Mouse (Mus musculus): ENCODE measurements around the gene Utp14b. TPM values are rescaled to one million over a fixed set of nuclear protein-coding genes. Genes with fewer than 3 reads are reported as not detected.

Gene Utp14b
- polyA plus RNA-seq, 1 experiment from 2014 or later: 2.8 TPM

DNA sequence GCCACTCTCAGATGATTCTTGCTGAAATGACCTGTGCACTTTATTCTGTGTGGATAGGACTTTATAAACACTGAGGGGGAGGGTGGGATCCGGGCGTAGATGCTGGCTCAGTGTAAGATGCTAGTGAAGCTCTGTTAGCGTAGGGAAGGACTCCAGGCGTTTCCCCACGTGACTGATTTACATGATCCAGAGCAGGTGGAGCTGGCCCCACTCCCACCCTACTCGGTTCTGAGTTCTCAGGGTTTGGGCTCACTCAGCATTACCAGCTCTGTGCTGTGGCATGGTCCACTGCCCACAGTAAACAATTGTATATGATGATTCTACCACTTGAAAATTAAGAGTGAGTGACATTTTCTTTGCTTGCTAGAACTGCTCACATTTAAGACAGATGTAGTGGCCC is 40.3 kb downstream of the Utp14b start:
- Histone ChIP-seq H3K4me1 (replicated peaks; ENCODE audit: control insufficient read depth, insufficient read depth, low read length) (no peaks in the 10 kb centered on the region), H3K9ac (ENCODE audit: low read depth, low read length) (no peak overlapping the region), H3K4me2 (no peak overlapping the region), H3K36me3 (ENCODE audit: control insufficient read depth, insufficient read depth, low read length) (peaks cover 21% of the 10 kb centered on the region), H3K4me3 (ENCODE audit: low read depth, low read length) (no peak overlapping the region), H3K9me3 (ENCODE audit: control insufficient read depth, low read length) (no peaks in the 10 kb centered on the region), H3K27ac (ENCODE audit: low read depth, low read length) (no peak overlapping the region), H3K27me3 (replicated peaks; ENCODE audit: control insufficient read depth, insufficient read depth, low read length) (no peaks in the 10 kb centered on the region)
- no peak for ATAC-seq (replicated peaks; ENCODE audit: low FRiP score)
- no peak for DNase-seq (ENCODE audit: low spot score)
- WGBS: 83% methylated on average over 6 of the region's 6 CpGs

GRCm38 (mm10) chr1:78701740-78702139 is 43.9 kb downstream of the Utp14b start:
- no peak overlapping the region for H3K9ac ChIP-seq (ENCODE audit: low read depth, low read length)
- no peaks in the 10 kb centered on the region for H3K27me3 ChIP-seq (replicated peaks; ENCODE audit: control insufficient read depth, insufficient read depth, low read length)
- H3K27ac ChIP-seq (ENCODE audit: low read depth, low read length): no peak overlapping the region
- H3K4me1 ChIP-seq (replicated peaks; ENCODE audit: control insufficient read depth, insufficient read depth, low read length): no peaks in the 10 kb centered on the region
- WGBS: 83% methylated on average over 3 of the region's 3 CpGs
- peaks cover 25% of the 10 kb centered on the region for H3K36me3 ChIP-seq (ENCODE audit: control insufficient read depth, insufficient read depth, low read length)
- no peak overlapping the region for H3K4me2 ChIP-seq
- no peak overlapping the region for H3K4me3 ChIP-seq (ENCODE audit: low read depth, low read length)
- ATAC-seq (replicated peaks; ENCODE audit: low FRiP score) (no peak), DNase-seq (ENCODE audit: low spot score) (no peak)
- H3K9me3 ChIP-seq (ENCODE audit: control insufficient read depth, low read length): no peaks in the 10 kb centered on the region

DNA sequence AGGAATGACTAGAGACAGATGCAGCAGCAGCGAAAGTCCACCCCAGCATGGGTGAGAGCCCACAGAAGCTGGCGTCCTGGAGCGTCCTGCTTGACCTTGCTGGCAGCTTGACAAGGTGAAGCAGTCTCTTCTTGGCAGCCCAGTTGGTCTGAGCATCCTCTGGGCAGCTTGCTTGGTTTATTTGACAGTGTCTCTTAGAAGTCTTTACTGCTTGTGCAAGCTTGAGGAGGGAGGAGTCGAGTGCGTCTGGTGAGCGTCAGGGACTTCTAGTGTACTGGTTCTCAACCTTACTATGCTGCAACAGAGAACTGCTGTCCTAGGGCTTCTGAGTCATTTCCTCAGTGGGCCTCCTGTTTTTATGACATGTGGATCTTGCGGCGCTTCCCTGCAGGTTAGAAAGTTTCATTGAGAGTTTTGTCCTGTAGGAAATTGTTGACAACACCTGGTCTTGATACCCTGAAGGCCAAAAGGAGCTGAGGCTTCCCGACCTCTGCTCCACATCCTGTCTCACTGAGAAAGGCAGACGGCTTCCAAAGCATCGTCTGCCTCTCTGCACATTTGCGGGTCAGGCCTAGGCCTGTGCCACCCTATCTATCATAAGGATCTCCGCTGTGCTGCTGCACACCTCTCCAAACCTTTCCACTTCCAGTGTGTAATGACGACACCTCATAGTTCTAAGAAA is 44.6 kb downstream of the Utp14b start:
- Histone ChIP-seq H3K27ac (ENCODE audit: low read depth, low read length) (no peak overlapping the region), H3K9ac (ENCODE audit: low read depth, low read length) (no peak overlapping the region), H3K4me1 (replicated peaks; ENCODE audit: control insufficient read depth, insufficient read depth, low read length) (no peaks in the 10 kb centered on the region), H3K4me3 (ENCODE audit: low read depth, low read length) (no peak overlapping the region), H3K4me2 (no peak overlapping the region), H3K27me3 (replicated peaks; ENCODE audit: control insufficient read depth, insufficient read depth, low read length) (no peaks in the 10 kb centered on the region), H3K36me3 (ENCODE audit: control insufficient read depth, insufficient read depth, low read length) (peaks cover 25% of the 10 kb centered on the region), H3K9me3 (ENCODE audit: control insufficient read depth, low read length) (no peaks in the 10 kb centered on the region)
- WGBS: 54% methylated on average over 14 of the region's 14 CpGs
- ATAC-seq (replicated peaks; ENCODE audit: low FRiP score): no peak
- no peak for DNase-seq (ENCODE audit: low spot score)

DNA sequence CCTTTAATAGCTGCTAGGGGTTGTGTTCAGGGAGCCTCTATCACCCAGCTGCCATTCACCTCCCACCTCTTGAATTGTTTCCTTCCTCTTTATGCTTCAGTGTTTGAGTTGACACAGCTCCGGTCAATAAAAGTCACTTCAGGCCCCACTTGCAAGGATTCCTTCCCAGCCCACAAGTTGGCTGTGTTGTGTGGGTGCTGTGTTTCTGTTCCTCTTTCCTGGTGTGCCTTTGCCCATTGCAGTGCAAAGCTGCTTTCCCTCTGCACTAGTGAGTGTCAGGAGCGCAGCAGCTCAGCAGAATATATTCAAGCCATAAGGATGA is 45.1 kb downstream of the Utp14b start:
- no peak for DNase-seq (ENCODE audit: low spot score)
- H3K27me3 ChIP-seq (replicated peaks; ENCODE audit: control insufficient read depth, insufficient read depth, low read length): no peaks in the 10 kb centered on the region
- 82% methylated on average over 2 of the region's 2 CpGs for WGBS
- no peak for ATAC-seq (replicated peaks; ENCODE audit: low FRiP score)
- H3K9me3 ChIP-seq (ENCODE audit: control insufficient read depth, low read length): no peaks in the 10 kb centered on the region
- no peak overlapping the region for H3K4me2 ChIP-seq
- no peak overlapping the region for H3K27ac ChIP-seq (ENCODE audit: low read depth, low read length)
- H3K4me3 ChIP-seq (ENCODE audit: low read depth, low read length): no peak overlapping the region
- H3K4me1 ChIP-seq (replicated peaks; ENCODE audit: control insufficient read depth, insufficient read depth, low read length): no peaks in the 10 kb centered on the region
- peaks cover 25% of the 10 kb centered on the region for H3K36me3 ChIP-seq (ENCODE audit: control insufficient read depth, insufficient read depth, low read length)
- H3K9ac ChIP-seq (ENCODE audit: low read depth, low read length): no peak overlapping the region

DNA sequence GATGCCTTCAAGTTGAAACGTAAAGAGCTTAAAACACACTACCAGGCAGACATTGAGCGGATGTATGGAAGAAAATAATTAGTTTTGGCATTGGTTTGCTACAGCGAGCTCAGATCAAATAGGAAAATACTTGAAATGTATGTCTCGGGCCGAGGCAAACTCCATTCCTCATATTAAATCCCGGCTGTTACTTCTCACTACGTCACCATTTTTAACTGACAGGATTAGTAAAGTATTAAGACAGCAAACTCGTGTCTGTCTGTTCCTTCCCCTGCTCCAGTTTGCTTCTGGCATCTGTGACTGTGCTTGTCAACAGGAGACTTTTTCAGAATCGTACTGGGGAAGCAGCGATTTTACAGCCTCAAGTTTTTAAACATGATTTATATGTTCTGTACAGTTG is 48.5 kb downstream of the Utp14b start:
- peaks cover 16% of the 10 kb centered on the region; the same call in 1 of the 2 replicates for H3K36me3 ChIP-seq (ENCODE audit: control insufficient read depth, insufficient read depth, low read length)
- H3K27ac ChIP-seq (ENCODE audit: low read depth, low read length): no peak overlapping the region
- ATAC-seq (replicated peaks; ENCODE audit: low FRiP score) (no peak), DNase-seq (ENCODE audit: low spot score) (no peak)
- H3K4me2 ChIP-seq: no peak overlapping the region
- H3K9me3 ChIP-seq (ENCODE audit: control insufficient read depth, low read length): no peaks in the 10 kb centered on the region
- WGBS: 89% methylated on average over 10 of the region's 10 CpGs
- no peak overlapping the region for H3K9ac ChIP-seq (ENCODE audit: low read depth, low read length)
- H3K4me3 ChIP-seq (ENCODE audit: low read depth, low read length): no peak overlapping the region
- H3K27me3 ChIP-seq (replicated peaks; ENCODE audit: control insufficient read depth, insufficient read depth, low read length): no peaks in the 10 kb centered on the region
- no peaks in the 10 kb centered on the region for H3K4me1 ChIP-seq (replicated peaks; ENCODE audit: control insufficient read depth, insufficient read depth, low read length)

DNA sequence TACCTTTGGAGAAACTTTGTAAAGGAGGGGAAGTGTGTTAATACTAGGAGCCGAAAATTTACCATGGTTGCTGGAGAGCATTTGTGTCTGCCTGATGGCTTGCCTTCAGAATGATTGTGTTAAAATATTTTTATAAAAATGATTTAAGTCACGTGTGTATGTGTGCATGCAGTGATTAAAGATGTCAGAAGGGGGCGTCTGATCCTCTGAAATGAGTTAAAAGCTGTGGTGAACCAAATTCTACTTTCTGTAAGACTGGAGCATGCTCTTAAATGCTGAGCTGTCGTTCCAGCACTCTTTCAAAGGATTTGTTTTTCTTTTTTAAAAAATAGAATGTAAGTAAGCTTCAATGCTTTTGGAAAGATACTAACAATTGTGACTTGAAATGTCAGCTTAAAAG is 49.4 kb downstream of the Utp14b start:
- no peaks in the 10 kb centered on the region for H3K27me3 ChIP-seq (replicated peaks; ENCODE audit: control insufficient read depth, insufficient read depth, low read length)
- DNase-seq (ENCODE audit: low spot score): no peak
- peaks cover 9% of the 10 kb centered on the region; the same call in 1 of the 2 replicates for H3K36me3 ChIP-seq (ENCODE audit: control insufficient read depth, insufficient read depth, low read length)
- no peak overlapping the region for H3K27ac ChIP-seq (ENCODE audit: low read depth, low read length)
- no peaks in the 10 kb centered on the region for H3K4me1 ChIP-seq (replicated peaks; ENCODE audit: control insufficient read depth, insufficient read depth, low read length)
- H3K4me2 ChIP-seq: no peak overlapping the region
- H3K9me3 ChIP-seq (ENCODE audit: control insufficient read depth, low read length): no peaks in the 10 kb centered on the region
- H3K9ac ChIP-seq (ENCODE audit: low read depth, low read length): no peak overlapping the region
- 56% methylated on average over 4 of the region's 4 CpGs for WGBS
- ATAC-seq (replicated peaks; ENCODE audit: low FRiP score): no peak
- H3K4me3 ChIP-seq (ENCODE audit: low read depth, low read length): no peak overlapping the region

DNA sequence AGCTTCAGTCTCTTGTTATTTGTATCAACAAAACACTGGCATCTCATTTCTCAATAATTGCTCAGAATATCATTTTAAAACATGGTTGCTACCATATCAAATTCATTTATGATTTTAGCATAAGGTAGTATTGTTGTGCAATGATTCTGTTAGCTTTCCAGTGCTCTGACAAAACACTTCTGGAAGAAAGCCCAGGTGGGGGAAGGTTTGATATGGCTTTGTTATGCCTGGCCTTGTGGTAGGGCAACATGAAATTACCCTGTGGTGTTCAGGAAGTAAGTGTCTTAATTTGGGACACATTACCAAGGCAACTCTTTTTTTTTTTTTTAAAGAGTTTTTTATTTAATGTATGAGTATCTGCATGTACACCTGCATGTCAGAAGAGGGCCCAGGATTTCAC is 52.2 kb downstream of the Utp14b start:
- H3K4me2 ChIP-seq: no peak overlapping the region
- no peaks in the 10 kb centered on the region for H3K9me3 ChIP-seq (ENCODE audit: control insufficient read depth, low read length)
- no peaks in the 10 kb centered on the region for H3K4me1 ChIP-seq (replicated peaks; ENCODE audit: control insufficient read depth, insufficient read depth, low read length)
- peaks cover 3% of the 10 kb centered on the region; the same call in 1 of the 2 replicates for H3K36me3 ChIP-seq (ENCODE audit: control insufficient read depth, insufficient read depth, low read length)
- DNase-seq (ENCODE audit: low spot score) (no peak), ATAC-seq (replicated peaks; ENCODE audit: low FRiP score) (no peak)
- no peak overlapping the region for H3K4me3 ChIP-seq (ENCODE audit: low read depth, low read length)
- no peak overlapping the region for H3K9ac ChIP-seq (ENCODE audit: low read depth, low read length)
- H3K27me3 ChIP-seq (replicated peaks; ENCODE audit: control insufficient read depth, insufficient read depth, low read length): no peaks in the 10 kb centered on the region
- H3K27ac ChIP-seq (ENCODE audit: low read depth, low read length): no peak overlapping the region

GRCm38 (mm10) chr1:78710613-78711329 is 52.9 kb downstream of the Utp14b start:
- WGBS: 73% methylated on average over 5 of the region's 5 CpGs
- H3K36me3 ChIP-seq (ENCODE audit: control insufficient read depth, insufficient read depth, low read length): no peaks in the 10 kb centered on the region
- ATAC-seq (replicated peaks; ENCODE audit: low FRiP score): no peak
- H3K4me1 ChIP-seq (replicated peaks; ENCODE audit: control insufficient read depth, insufficient read depth, low read length): no peaks in the 10 kb centered on the region
- DNase-seq (ENCODE audit: low spot score): no peak
- no peak overlapping the region for H3K9ac ChIP-seq (ENCODE audit: low read depth, low read length)
- no peaks in the 10 kb centered on the region for H3K9me3 ChIP-seq (ENCODE audit: control insufficient read depth, low read length)
- no peak overlapping the region for H3K4me2 ChIP-seq
- H3K27ac ChIP-seq (ENCODE audit: low read depth, low read length): no peak overlapping the region
- H3K4me3 ChIP-seq (ENCODE audit: low read depth, low read length): no peak overlapping the region
- H3K27me3 ChIP-seq (replicated peaks; ENCODE audit: control insufficient read depth, insufficient read depth, low read length): no peaks in the 10 kb centered on the region
